In genomic region chr3:8741266-8742023, GRCm38 (mm10) we compare ENCODE assay signal across 27 mouse cellular contexts.
DNase-seq lines count a peak whose midpoint lies in the region; ATAC-seq lines count a peak whose summit lies in the region.
"Had no signal": no experiment of that assay in that cellular context is flagged by ENCODE, and none has a peak within 500 bp of the region (broad histone marks: within the 10 kb centered on the region; RNA-seq: fewer than 3 reads in every experiment).

No protein-coding gene starts in this region.

- WGBS in heart, embryonic 10.5 days: 83% methylated on average over 8 of the region's 8 CpGs

- peak; percentile 62 for ATAC-seq in granulocyte monocyte progenitor cell, adult 5-6 weeks (replicated peaks; ENCODE audit: poor library complexity, severe bottlenecking)
- ATAC-seq: CD4-positive, CD25-positive, alpha-beta regulatory T cell, adult 4 months; forebrain, embryonic 14.5 days; forebrain, postnatal 0 days; inflammation-experienced regulatory T-cells, adult 6 months; intestine, embryonic 16.5 days had no signal

- H3K27ac ChIP-seq in heart, embryonic 10.5 days: no peak overlapping the region
- H3K27ac ChIP-seq: embryonic facial prominence, embryonic 12.5 days; embryonic facial prominence, embryonic 15.5 days; gastrocnemius, adult 2 months; heart, embryonic 15.5 days; hindbrain, embryonic 14.5 days; hindbrain, postnatal 0 days had no signal

- no peaks in the 10 kb centered on the region for H3K27me3 ChIP-seq in heart, embryonic 10.5 days (ENCODE audit: insufficient read depth, poor library complexity, severe bottlenecking)
- H3K27me3 ChIP-seq: embryonic facial prominence, embryonic 12.5 days; embryonic facial prominence, embryonic 15.5 days; heart, embryonic 12.5 days; heart, embryonic 15.5 days had no signal

- H3K9me3 ChIP-seq in heart, embryonic 10.5 days: no peaks in the 10 kb centered on the region
- H3K9me3 ChIP-seq: embryonic facial prominence, embryonic 12.5 days; embryonic facial prominence, embryonic 15.5 days; heart, embryonic 12.5 days; heart, embryonic 15.5 days had no signal

- no peak overlapping the region for H3K4me3 ChIP-seq in heart, embryonic 10.5 days
- H3K4me3 ChIP-seq: embryonic facial prominence, embryonic 12.5 days; embryonic facial prominence, embryonic 15.5 days; gastrocnemius, adult 2 months; heart, embryonic 12.5 days; heart, embryonic 15.5 days had no signal

- no peaks in the 10 kb centered on the region for H3K36me3 ChIP-seq in heart, embryonic 10.5 days
- H3K36me3 ChIP-seq: embryonic facial prominence, embryonic 12.5 days; embryonic facial prominence, embryonic 15.5 days; heart, embryonic 12.5 days; heart, embryonic 15.5 days had no signal

- H3K4me1 ChIP-seq in heart, embryonic 10.5 days: peaks cover 39% of the 10 kb centered on the region

- DNase-seq in heart, adult 11 months: peak; percentile 58
- DNase-seq in heart, embryonic 10.5 days (ENCODE audit: low spot score): no peak
- DNase-seq in Muller cell, postnatal 12 days (ENCODE audit: inconsistent ontology term): peak; percentile 70
- no peak for DNase-seq in thymus, adult 18-20 months
- no peak for DNase-seq in kidney, postnatal 36 days
- DNase-seq: adrenal gland, adult 2 months; adrenal gland, postnatal 25 days; cerebellum, adult 11-12 months; cerebellum, adult 8-10 months; cerebellum, postnatal 36 days; forebrain, postnatal 0 days; gastrocnemius, adult 2 months; gastrocnemius, postnatal 25 days; heart, postnatal 10 days; heart, postnatal 36 days; kidney, adult 18-20 months had no signal

Comparison
In these comparisons a context has a peak if more than half of its experiments do, and no peak if none do; other contexts are left out.
1. DNase-seq: peak in heart, adult 11 months (single experiment) and Muller cell, postnatal 12 days (single experiment); none in heart, embryonic 10.5 days (single experiment), thymus, adult 18-20 months (0 of 2) and kidney, postnatal 36 days (0 of 2).